Mouse (Mus musculus) lung, postnatal 0 days (tissue): ENCODE data around the gene Umad1.
A peak's percentile ranks its signal among the peaks of the same experiment; 100 is the strongest.

Experiments
- CTCF ChIP-seq: IDR thresholded peaks from 2 replicates; pipeline ENCODE4 v1.5.1; 2016; ENCODE audit warnings: antibody characterized with exemption, mild to moderate bottlenecking
- EP300 ChIP-seq: IDR thresholded peaks from 2 replicates; pipeline ENCODE4 v1.6.1; 2016; ENCODE audit warnings: antibody characterized with exemption, mild to moderate bottlenecking, control low read depth

GRCm38 (mm10) chr6:8259004-8259666 lies at the start of gene Umad1, which contains the start of the genes Rpa3 and Gm45062:
- TF ChIP-seq CTCF (no peak), EP300 (peak; percentile 34; the same call in 1 of the 2 replicates)
